Mouse (Mus musculus) megakaryocyte progenitor cell, adult 5-6 weeks (primary cell): ENCODE results near the gene Mthfd2l. TPM values are rescaled to one million over a fixed set of nuclear protein-coding genes. Genes with fewer than 3 reads are reported as not detected.

Experiments
- ATAC-seq: replicated peaks from 2 replicates; pipeline ENCODE4 v1.8.0; 2016; ENCODE audit warnings: mild to moderate bottlenecking, moderate TSS enrichment, inconsistent platforms; ENCODE audit not compliant: poor library complexity
- total RNA-seq, 2 experiments: library from RNA; stranded (forward) in 1 of 2; stranded (reverse) in 1 of 2; fragments of 157-497, 149-512 nt in 1 of 2; fragments of 200-1000 nt in 1 of 2; gene quantifications; 2 replicates each; pipeline versions ENCODE4 v1.2.3 to v1.2.4; 2015 to 2017

Mthfd2l gene
- total RNA-seq, 2 experiments from 2014 or later = 5.8 to 14.6 TPM

DNA sequence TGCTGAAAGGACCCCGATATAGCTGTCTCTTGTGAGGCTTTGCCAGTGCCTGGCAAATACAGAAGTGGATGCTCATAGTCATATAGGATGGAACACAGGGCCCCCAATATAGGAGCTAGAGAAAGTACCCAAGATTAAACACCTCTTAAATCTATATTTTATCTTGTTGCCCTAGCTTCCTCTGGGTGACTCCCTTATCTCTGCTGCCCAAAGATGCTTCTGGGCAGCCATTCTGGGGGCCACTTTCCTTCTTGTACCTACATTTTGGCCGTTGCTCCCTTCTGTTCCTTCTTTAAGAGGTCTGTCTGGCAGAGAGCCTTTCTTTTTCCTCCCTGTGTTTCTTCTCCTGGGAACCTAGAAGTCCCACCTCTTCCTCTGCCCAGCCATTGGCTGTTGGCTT is 14.5 kb downstream of the Mthfd2l start:
- no peak for ATAC-seq

GRCm38 (mm10) chr5:90949499-90949898 is 18.6 kb downstream of the Mthfd2l start:
- peak; percentile 81 for ATAC-seq

DNA sequence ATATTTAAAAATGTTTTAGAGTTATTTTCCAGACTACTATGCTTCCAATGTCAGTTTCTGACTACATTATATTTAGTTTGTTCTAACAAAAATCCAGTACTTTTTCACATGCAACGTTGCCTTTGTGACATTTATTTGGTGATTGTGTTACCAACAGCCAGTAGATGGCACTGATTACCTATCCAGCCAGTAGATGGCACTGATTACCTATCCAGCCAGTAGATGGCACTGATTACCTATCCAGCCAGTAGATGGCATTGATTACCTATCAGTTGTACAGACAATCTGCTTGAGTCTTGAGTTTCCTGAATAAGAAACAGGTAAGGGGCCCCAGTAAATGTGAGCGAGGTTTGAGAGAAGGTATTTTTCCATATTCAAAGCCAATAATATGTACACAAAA is 20.6 kb downstream of the Mthfd2l start:
- ATAC-seq = peak; percentile 59; the same call in 1 of the 2 replicates

- ATAC-seq = peak; percentile 69
Observed at GRCm38 (mm10) chr5:90952731-90953481, 22.0 kb downstream of the Mthfd2l start.

- ATAC-seq = peak; percentile 93
Observed at GRCm38 (mm10) chr5:90964316-90964715, 33.4 kb downstream of the Mthfd2l start.

DNA sequence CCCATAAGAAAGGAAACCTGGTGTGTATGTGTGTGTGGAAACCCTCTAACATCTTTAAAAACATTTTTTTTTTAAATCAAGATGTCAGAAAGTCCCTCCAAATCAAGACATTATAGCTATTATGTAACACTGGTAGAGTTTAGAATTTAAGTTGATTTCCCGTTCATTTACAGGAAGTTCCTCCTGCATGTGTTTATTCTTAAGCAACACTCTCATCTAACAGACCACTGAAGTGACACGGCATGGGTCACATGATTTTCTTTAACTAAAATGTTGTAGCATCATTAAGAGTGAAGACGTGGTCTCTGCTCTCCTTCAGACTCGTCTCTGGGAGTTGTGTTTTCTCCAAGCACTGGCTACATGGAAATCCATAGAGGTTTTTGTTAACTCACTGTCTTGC is 33.8 kb downstream of the Mthfd2l start:
- peak; percentile 57 for ATAC-seq

- no peak for ATAC-seq
Observed at GRCm38 (mm10) chr5:90965386-90965785, 34.5 kb downstream of the Mthfd2l start.

- ATAC-seq = peak; percentile 92
Observed at GRCm38 (mm10) chr5:90977244-90977643, 46.3 kb downstream of the Mthfd2l start.

- no peak for ATAC-seq
Observed at GRCm38 (mm10) chr5:90980297-90980696, 49.4 kb downstream of the Mthfd2l start.

DNA sequence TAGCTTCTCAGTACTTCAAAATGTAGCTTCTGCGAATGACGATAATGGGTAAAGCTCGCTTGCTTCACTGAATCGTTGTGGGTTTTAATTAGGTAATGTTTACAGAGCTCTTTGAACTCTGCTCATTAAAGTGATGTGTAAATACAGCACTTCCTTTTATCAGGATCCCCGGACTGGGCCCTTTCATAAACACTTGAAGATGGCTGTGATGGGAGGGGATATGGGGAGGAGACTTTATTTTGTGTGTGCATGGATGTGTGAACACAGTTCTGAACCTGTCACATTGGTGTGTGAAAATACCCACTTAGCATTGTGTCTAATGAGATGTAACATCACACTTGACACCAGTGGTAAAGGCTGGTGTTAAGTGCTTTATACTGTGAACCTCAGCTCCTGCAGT is 56.7 kb downstream of the Mthfd2l start:
- no peak for ATAC-seq

DNA sequence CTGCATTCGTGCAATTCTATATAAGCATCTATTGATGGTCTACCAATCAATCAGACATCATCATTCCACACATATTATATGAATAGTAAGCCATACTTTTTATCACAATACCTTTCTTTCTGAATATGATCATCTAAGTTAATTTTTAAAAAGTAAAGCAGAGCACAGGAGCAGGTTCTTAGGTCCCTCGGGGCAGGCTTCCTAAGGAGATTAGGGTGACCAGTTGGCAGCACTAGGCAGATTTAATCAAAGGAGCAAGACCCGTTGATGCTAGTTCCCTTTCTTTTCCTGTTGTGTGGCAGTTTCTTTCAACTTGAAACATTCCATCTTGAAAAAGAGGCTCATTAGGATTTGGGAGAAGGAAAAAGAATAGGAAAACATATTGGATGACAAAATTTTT is 57.2 kb downstream of the Mthfd2l start:
- no peak for ATAC-seq

DNA sequence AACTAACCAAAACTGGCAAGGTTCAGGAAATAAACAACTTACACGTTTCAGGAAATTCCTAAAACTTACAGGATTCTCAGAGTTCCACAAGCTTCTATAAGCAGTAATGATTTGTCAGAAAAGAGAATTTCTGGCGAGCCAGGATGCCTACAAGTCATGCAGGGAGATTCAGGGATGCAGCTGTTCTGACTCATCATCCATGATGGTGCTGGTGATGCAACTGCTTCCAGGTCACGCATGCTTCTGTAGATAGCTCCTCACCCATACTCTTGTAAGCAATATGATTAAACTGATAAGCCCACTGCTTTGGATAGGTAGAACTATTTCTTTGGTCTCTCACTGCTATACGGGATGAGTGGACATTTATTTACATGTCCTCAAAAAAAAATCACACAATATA is 57.7 kb downstream of the Mthfd2l start:
- ATAC-seq = no peak

DNA sequence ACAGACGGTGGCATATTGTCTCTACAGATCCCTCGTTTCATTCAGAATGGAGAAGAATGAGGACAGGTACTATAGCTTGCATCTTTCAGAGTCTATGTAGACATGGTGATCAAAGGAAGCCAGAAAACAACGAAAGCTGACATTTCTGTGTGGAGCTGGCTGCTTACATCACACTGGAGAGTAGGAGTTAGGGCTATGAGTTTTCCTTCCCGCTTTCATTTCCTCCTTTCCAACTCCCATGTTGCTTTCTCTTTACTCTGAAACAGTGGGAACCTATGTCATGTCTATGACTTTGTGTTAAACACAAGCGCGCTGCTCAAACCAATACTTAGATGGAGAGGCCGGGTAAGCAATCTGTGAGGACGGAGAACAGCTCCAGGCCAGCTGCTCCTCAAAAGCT is 69.0 kb downstream of the Mthfd2l start:
- peak; percentile 84 for ATAC-seq

- no peak for ATAC-seq
Observed at GRCm38 (mm10) chr5:91015216-91015615, 84.3 kb downstream of the Mthfd2l start.

DNA sequence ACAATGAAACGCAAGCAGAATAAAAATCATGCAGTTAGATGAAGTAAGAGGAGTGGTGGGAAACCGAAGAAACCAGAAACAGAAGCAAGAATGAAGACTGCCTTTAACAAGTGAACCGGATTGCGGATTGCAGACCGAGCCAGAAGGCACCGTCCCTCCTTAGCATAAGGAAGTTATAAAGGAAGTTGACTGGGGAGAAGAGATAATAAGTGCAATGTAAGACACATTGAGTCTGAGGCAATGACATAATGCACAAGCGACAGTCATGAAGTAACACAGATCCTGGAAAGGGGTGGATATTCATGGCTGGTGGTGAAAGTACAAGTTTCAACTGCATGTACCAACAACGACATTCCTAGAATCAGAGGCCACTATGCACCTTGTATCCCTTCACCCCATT is 92.2 kb downstream of the Mthfd2l start:
- peak; percentile 78 for ATAC-seq

GRCm38 (mm10) chr5:91027164-91027563 is 96.2 kb downstream of the Mthfd2l start, which contains the start of gene Epgn:
Gene Epgn (plus strand): TSS chr5:91027464.
- ATAC-seq = no peak

DNA sequence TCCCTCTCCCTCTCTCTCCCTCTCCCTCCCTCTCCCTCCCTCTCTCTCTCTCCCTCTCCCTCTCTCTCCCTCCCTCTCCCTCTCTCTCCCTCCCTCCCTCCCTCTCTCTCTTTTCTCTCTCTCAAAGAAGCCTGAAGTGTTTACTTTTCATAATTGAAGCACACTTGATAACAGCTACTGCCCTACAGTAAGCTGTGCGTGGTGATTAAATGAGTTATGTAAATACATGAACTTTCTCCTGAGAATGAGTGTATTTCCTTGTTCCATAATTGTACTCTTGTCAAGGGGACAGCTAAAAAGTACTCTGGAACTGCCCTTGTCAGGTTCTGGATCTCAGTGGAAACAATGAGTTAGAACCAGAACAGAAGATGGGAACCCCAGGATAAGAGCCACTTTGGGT is 96.9 kb downstream of the Mthfd2l start:
- no peak for ATAC-seq

GRCm38 (mm10) chr5:91030629-91031028 is 99.7 kb downstream of the Mthfd2l start:
- ATAC-seq = no peak

DNA sequence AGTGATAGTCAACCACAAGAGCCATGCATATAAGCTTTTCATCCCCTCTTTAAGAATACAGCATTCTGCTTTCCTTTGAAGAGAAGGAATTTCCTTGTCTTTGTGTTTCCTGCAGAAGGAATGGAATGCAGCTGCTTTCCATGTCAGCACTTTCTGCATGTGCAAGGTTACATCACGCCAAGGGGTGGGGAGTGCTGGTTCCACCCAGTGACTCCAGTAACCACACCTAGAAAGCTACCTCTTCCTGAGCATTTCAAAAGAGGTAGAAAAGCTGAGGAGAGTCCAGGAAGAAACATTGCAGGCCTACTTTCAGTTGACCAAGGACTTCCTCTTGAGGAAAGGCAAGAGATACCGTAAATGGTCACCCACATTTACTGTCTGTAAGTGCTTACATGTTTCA is 104.4 kb downstream of the Mthfd2l start:
- peak; percentile 73 for ATAC-seq

DNA sequence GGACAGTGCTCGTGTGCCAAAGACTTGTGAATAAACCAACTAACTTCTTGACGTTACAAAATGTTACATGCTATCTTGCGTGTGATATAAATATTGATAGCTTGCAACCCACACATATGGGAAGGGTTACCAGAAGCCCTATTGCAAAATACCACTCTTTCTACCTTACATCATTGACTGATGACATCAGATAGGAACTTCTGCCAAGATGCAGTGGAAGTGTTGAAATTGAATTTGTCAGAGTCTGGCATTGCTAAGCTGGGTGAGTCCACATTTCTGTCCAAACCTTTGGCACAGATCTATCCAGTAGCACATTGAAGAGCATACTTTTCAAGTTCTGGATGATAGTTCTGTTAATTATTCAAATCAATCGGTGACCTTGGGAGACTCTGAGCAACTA is 105.7 kb downstream of the Mthfd2l start:
- peak; percentile 79 for ATAC-seq

DNA sequence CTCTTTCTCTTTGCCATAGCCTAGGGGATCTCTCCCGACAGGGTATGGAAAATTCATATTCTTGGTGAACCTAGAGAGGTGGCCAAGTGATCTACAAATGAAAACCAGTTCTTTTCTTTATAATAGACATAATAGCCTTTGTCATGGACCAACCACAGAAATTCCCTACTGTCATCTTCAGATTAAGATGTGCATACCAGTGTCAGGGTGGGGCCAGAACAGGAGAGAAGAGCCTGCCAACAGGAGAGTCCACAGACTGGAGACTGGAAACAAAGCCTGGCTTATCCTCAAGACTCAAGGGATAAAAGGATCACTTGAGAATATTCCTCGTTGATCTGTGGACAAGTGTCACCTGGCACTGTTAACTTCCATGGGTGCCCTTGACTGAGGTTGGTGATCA is 106.8 kb downstream of the Mthfd2l start:
- no peak for ATAC-seq

DNA sequence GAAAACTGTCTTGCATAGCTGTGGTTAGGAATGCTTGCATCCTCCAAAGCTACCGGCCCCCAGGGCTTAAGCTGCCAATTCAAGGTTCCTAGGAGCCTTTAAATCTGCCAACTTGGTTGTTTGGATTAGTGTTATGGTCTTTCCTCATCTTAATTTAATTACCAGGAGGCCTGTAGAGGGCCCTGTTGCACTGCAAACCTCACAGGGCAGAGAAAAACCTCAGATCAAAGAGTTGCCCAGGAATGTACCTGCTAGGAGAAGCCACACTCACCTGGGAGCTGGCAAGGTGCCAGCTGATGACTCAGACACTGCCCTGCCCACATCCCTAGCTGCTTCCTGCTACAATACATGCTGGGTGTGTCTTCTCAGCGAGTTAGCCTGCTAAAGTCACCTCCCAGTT is 107.6 kb downstream of the Mthfd2l start:
- ATAC-seq = peak; percentile 50

DNA sequence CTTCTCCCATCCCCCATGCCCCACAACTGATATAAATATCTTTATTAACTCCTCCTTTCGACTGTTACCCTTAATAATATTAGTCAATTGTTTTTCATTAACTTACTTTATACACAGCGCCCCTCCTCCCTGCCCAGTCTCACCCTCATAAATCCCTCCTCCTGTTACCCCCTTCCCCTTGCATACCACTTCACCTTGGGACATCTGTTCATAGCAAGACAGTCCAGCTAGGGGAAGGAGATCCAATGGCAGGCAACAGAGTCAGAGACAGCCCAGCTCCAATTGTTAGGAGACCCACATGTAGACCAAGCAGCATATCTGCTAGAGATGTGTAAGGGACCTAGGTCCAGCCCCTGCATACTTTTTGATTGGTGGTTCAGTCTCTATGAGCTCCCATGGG is 108.0 kb downstream of the Mthfd2l start:
- no peak for ATAC-seq
